Mouse (Mus musculus) C2C12 (cell line): ENCODE results near the gene Arhgap23.

ENCODE experiments used
- CTCF ChIP-seq: IDR thresholded peaks from one replicate; pipeline ENCODE4 v1.5.1; 2011; ENCODE audit not compliant: control insufficient read depth, insufficient read depth, insufficient read length
- MAX ChIP-seq: IDR thresholded peaks from one replicate; pipeline ENCODE4 v1.6.1; 2011; ENCODE audit warnings: mild to moderate bottlenecking, control low read depth
- MYOD1 ChIP-seq: IDR thresholded peaks from one replicate; pipeline ENCODE4 v1.6.1; 2011; ENCODE audit warnings: low read depth; ENCODE audit not compliant: control insufficient read depth, insufficient read length
- USF1 ChIP-seq: IDR thresholded peaks from one replicate; pipeline ENCODE4 v1.6.1; 2011; ENCODE audit warnings: low read depth, mild to moderate bottlenecking, control low read depth, moderate library complexity

DNA sequence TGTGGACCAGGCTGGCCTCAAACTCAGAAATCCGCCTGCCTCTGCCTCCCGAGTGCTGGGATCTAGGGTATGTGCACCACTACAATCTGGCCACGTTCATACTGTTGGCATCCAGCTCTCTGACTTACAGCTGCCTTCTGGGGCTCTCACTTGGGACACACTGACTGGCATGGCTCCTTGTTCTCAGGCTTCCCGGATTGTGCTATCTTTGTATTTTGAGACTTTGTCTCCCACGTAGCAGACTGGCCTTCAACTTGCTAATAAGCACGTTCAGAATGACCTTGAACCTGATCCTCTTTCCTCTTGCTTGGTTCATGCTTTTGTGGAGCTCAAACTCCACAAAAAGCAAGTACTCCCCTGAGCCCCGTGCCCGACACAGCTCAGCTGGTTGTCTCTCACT lies 70.3 kb downstream of the Arhgap23 start:
- no peak for TF ChIP-seq CTCF
- TF ChIP-seq USF1, result no peak
- no peak for TF ChIP-seq MYOD1
- no peak for TF ChIP-seq MAX
